Mouse (Mus musculus) thymus, adult 2 months (tissue): Measurements from ENCODE around the gene Fam122a.

Source experiments
- CTCF ChIP-seq: fragments of 200-500 bp; IDR thresholded peaks from 2 replicates; pipeline ENCODE4 v1.5.1; 2012; ENCODE audit warnings: mild to moderate bottlenecking, control low read depth, low read length, moderate library complexity, borderline replicate concordance; ENCODE audit not compliant: control insufficient read depth, poor library complexity, insufficient read depth; ENCODE audit errors: extremely low read depth
- POLR2A ChIP-seq: fragments of 200-500 bp; IDR thresholded peaks from 2 replicates; pipeline ENCODE4 v1.6.1; 2012; ENCODE audit warnings: mild to moderate bottlenecking, low read length, control low read depth, moderate library complexity; ENCODE audit not compliant: control insufficient read depth, poor library complexity, insufficient read depth; ENCODE audit errors: extremely low read depth

DNA sequence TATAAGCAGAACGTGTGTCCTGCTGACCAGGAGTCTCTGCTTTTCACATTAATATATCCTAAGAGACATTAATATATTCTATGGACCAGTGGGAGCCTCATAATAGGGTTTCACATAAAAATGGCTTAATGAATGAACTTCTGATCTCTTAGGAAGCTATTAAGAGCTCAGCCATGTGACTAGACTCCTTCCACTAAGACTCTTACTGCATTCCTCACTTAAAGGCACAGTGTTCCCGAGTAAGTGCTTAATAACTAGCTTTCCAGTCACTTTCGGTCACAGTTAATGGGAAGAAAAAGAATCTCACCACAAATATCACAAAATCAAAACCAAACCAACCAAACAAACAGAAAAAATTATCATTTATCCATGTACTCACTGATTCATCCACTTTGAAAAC, 8.5 kb downstream of the Fam122a start:
- TF ChIP-seq CTCF (no peak), POLR2A (no peak)
